Mouse (Mus musculus) cortical plate, adult 2 months (tissue): Measurements from ENCODE around the gene Timp3.

Experiments
- CTCF ChIP-seq: fragments of 200-500 bp; IDR thresholded peaks from 2 replicates; pipeline ENCODE4 v1.5.1; 2011; ENCODE audit warnings: mild to moderate bottlenecking, control low read depth, low read length; ENCODE audit not compliant: insufficient read depth; ENCODE audit errors: extremely low read depth
- POLR2A ChIP-seq: fragments of 200-500 bp; IDR thresholded peaks from 2 replicates; pipeline ENCODE4 v1.6.1; 2011; ENCODE audit warnings: mild to moderate bottlenecking, low read length, control low read depth; ENCODE audit not compliant: insufficient read depth; ENCODE audit errors: extremely low read depth

DNA sequence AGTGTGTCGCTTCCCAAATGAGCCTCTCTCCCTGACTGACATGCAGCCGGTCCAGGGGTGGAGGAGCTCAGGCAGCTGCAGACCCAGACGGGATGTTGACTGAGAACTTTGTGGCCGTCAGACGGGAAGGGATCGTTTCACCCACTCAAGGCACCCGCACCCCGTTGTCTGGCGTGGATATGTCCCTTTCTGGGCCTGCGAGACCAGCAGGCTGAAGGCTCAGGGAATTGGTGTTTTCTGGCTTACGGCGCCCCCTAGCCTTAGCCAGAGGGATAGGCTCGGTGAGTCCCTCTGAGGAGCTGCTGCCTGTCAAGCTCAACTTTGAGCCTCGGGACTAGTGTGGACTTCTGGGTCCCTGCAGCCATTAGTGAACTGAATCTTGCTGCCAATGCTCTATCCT is 4.1 kb upstream of the Timp3 start:
- TF ChIP-seq POLR2A (no peak), CTCF (peak; percentile 94)
